Mouse (Mus musculus) adrenal gland (tissue): Measurements from ENCODE around the gene Kat7.

Source experiments
- intact Hi-C: fragments of 180-260 bp; cut with DNase I; formaldehyde crosslinking; loops from one replicate; pipeline ENCODE4 v1.15.1; 2025

Kat7 gene

DNA sequence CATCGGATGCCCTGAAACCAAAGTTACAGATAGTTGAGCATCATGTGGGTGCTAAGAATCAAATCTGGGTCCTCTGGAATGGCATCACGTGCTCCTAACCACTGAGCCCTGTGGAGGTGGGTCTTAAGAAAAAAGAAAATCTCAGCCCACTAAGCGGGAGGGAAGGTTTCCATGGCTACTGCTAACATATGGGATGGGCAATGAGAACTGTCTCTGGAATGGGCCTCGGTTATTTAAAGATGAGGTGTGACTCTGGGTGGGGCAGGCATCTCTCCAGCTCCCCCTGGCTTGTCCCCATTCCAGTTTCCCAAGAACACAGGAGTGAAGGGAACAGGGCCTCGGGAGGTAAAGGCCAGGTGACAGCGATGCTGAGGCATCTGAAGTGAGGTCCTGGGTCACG, 64.6 kb downstream of the Kat7 start:
- intact Hi-C loops = no loop called here

DNA sequence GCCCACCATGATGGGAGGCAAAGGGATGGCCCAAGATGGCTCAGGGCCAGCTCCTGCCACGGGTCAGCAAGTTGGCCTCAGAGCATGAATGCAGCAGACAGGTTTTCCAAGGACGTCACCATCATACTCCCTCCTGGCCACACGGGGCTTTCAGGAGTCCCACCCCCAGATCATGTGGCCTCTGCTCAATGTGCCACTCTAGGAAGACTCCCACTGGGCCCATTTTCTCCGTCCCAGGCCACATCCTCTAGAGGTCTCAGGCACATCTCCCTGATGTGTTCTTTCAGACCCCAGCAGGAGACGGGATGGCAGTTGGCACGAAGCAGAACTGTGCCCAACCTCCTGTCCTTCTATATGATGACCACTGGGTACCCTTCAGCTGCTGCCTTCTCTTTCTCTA, 67.4 kb downstream of the Kat7 start:
- intact Hi-C loops = no loop called here

DNA sequence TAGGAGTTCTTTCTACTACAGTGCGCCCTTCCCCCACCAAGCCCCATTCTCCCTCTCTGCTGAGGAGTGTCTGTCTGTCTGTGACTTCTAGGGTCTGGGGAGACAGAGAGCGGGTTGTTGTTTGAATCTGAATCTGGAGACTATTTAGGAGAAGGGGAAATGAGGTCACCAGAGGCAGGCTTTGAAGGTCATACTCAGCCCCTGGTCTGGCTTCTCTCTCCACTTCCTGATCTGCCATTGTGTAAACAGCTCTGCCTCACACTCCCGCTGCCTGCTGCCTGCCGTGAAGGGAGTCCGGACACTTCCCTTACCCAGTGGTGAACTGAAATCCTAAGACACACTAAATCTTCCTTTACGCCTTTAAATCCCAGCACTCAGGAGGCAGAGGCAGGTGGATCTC, 71.6 kb downstream of the Kat7 start:
- intact Hi-C loops = no loop called here

DNA sequence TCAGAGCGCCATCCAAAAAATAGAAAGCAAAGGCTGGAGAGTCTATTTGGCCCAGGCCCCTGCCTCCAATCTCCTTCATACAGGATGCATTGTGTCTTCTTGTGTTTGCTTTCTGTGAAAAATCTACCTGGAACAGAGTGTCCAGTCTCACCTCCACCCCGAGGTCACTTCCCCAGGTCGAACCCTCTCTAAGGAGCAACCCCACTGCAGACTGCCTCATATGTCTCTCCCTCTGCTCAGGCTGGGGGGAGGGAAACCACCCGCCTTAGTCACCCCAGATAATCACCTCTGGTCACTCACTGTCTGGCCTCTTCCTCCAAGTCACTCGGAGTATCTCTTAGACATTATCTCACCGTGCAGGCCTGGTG, 77.7 kb downstream of the Kat7 start:
- intact Hi-C loops = loop anchor here (5.0 kb wide), 1 partner anchor 115 kb away; no protein-coding TSS in a partner anchor

DNA sequence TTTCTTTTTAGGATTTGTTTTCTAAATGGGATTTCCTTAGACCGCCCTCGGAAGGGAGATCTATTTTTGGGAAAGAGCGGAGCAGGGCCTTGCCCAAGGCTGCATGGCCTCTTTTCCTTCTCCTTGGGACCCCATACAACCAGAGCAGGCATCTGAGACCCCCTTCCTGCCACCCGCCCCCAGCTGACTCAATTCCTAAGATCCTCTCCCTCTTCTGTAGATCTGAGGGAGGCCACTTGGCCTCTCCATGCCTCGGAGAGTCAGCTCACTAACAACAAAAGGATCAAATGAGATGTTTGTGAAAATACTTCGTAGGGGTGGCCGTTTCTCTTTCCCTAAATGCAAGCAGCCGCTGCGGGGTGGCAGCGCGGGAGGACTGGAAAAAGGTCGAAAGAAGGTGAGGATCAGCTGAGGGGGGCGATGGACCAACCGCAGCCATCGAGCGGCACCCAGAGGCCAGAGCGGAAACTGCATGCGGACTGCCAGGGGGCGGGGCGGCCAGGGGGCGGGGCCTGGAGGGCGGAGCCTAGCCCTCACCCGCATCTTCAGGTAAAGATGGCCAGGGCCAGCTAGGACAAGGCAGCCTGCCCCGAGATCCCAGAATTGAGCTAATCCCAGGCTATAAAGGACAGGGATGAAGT, 78.2 kb downstream of the Kat7 start:
- intact Hi-C loops = loop anchor here (5.0 kb wide), 1 partner anchor 115 kb away; no protein-coding TSS in a partner anchor

DNA sequence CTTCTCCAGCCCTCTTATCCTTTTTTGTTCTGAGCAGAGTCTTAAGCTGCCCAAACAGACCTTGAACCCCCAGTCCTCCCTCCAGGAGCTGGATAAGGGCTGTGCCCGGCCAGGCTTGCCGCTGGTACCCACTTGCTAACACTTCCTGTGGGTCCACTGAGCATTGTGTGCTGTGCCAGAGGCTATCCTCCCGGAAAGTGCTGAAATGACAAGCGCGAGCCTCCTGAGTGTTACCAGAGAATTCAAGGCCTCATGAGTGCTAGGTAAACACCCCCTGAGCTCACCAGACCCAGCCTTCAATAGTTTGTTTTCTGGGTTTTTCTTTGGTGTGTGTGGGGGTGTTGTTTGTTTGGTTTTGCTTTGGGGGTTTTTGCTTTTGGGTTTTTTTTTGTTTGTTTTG, 82.6 kb downstream of the Kat7 start:
- intact Hi-C loops = no loop called here

DNA sequence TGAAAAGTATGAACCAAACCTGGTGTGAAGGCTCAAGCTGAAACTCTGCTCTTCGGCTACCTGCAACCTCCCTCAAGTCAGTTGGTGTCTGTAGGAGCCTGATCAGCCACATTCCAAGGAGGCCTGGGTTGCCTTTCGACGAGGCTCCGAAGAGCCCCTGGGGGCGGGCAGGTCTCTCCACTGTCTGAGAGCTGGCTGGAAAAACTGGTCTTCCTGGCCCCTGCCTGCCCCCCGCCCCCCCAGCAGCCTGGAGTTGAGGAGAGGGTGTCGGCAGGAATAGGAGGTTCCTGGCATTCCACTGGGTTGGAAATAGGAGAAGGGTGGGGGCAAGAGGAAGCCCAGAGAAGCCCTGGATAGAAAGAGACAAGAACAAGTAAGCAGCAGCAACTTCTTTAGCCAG, 84.6 kb downstream of the Kat7 start:
- intact Hi-C loops = no loop called here
